Mouse (Mus musculus): Measurements from ENCODE around the gene Prcp.
"Not testable (repeated sequence)": the region's sequence is repeated elsewhere in the genome, so short reads cannot be mapped to it uniquely, and the experiment has no call there.

Gene Prcp

DNA sequence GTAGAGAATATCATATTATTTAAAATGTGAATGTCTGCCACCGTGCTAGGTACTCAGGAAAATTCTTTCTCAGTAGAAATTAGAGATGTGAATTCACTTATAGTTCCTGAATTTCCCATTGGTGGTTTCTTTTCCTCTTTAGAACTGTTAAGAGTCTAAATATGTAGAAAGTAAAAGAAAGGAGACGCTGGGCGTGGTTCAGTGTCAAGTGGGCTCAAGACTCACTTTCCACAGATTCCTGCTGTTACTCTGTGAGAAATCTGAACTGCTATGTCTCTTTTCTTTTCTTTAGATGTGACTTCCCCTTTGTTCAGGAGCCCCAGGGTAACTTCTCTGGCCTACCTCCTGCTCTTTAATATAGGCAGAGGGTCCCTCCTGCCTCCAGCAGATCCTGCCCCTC is 103.2 kb downstream of the Prcp start:
- in situ Hi-C loops (cut with MboI; ENCODE audit: low sequenced_read_pairs) = no loop called here

GRCm38 (mm10) chr7:92978225-92978624 is 104.0 kb downstream of the Prcp start:
- in situ Hi-C loops (cut with MboI; ENCODE audit: low sequenced_read_pairs) = no loop called here

- in situ Hi-C loops (cut with MboI; ENCODE audit: low sequenced_read_pairs) = not testable (repeated sequence)
Observed at GRCm38 (mm10) chr7:92978720-92979119, 104.5 kb downstream of the Prcp start.

DNA sequence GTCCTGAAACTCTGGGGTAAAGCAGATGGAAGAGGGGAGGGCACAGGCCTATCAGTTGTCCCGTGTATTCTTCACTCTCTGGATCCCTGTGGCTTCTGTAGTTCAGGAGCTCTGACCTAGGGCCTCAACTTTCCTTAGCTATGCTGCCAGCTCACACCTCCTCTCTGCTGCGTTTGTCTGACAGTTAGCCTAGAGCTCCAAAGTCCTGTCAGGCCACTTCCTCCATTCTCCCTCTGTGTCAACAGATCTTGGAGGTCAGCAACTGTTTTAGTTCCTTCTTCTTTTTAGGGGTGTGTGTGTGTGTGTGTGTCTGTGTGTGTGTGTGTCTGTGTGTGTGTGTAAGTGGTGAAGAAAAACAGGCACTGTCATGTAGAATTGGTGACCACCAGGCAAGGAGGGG is 106.5 kb downstream of the Prcp start:
- in situ Hi-C loops (cut with MboI; ENCODE audit: low sequenced_read_pairs) = no loop called here

GRCm38 (mm10) chr7:92981864-92982263 is 107.6 kb downstream of the Prcp start:
- in situ Hi-C loops (cut with MboI; ENCODE audit: low sequenced_read_pairs) = no loop called here
